Mouse (Mus musculus): ENCODE measurements around the gene Ppid. TPM values are rescaled to one million over a fixed set of nuclear protein-coding genes. Genes with fewer than 3 reads are reported as not detected.

The Ppid gene
- polyA plus RNA-seq, 1 experiment: 40.5 TPM

DNA sequence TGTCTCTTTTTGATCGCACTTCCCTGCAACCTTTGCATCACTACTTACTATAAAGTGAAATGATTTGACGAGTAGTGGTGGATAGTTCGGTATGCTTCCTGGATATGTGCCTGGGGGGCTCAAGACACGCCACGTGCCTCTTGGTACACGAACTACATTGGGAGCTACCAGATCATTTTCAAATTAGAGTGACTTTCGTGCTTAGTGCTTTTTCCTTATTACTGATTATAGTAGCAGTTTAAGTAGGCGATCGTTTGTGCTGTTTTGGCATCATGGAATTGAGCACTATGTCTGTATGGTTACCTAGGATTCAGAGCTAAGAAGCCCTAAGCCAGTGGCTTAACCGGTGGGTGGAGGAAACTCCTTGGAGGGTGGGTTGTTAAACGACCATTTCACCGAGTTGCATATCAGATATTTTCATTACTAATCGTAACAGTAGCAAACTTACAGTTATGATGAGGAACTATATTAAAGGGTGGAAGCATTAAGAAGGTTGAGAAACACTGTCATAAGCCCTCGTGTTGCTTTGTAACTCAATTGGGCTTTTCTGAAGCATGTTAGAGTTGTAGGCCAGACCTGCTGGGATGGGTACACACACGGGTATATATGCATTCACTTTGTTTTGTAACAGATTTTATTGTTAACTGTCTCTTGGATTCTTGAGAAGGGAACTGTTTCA is 790 bp downstream of the Ppid start:
- TF ChIP-seq GATA1 (IDR thresholded peaks at IDR 0.05; ENCODE audit: low read length): no peak

DNA sequence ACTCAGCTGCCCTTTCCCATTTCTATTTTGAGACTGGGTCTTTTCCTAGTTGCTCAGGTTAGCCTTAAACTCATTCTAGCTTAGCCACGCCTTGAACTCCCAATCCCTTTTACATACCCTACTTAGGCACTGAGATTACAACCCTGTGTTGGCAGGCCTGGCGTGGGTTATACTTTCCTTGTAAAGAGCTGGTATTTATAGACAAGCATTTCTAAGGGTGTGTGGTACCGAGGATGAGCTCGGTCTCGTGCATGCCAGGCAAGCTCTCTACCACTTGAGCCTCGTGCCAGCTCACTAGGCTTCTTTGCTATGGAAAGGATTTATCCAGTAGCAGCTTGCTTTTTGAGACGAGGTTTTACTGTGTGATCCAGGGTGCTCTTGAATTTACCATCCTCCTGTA is 4.3 kb downstream of the Ppid start:
- TF ChIP-seq GATA1 (IDR thresholded peaks at IDR 0.05; ENCODE audit: low read length): no peak

DNA sequence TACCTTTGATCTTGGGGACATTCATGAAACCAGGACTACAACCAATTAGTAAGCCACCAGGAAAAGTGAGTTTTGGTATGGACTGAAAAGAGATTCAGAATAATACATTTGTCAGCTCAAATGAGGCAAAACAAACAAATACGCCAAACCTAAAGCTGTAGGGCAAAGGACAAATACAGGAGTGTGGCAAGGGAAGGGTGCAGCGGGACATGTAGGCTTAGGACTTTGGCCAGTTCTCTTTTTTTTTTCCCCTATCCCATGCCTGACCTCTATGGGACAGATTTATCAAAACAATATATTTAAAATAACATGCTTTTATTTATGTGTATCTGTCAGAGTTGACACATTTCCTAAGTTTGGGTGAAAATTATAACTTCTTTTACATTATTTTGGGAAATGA is 18.7 kb downstream of the Ppid start:
- TF ChIP-seq GATA1 (IDR thresholded peaks at IDR 0.05; ENCODE audit: low read length): no peak

DNA sequence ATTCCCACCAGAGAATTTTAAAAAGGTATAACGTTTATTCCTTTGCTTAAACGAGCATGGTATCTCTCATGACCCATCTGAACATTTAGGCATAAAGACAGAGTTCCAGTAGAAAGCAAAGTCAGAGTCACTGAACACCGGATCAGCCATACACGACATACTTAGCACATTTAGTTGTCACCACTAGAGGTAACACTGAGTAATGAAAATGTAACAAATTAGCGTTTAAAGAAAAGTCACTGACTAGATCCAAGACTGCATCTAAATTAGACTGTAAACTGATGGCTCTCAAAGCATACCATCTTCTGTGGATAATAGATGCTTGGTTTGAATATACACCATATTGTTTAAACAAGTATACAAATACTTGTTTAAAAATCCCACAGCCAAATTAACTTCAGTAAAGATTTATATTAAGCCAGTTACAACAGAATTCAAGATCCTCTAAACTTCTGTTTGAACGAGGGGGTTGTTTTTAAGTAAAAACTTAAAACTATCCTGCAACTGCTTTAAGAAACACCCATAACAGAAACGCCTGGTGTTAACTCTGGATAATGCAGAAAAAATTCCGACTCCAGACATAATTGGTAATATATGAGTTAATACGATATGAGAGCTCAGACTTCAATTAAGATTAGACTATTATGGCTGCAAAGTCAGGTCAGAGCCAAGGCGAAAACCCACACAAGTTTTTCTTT is 36.5 kb downstream of the Ppid start:
- no peak for TF ChIP-seq GATA1 (IDR thresholded peaks at IDR 0.05; ENCODE audit: low read length)

DNA sequence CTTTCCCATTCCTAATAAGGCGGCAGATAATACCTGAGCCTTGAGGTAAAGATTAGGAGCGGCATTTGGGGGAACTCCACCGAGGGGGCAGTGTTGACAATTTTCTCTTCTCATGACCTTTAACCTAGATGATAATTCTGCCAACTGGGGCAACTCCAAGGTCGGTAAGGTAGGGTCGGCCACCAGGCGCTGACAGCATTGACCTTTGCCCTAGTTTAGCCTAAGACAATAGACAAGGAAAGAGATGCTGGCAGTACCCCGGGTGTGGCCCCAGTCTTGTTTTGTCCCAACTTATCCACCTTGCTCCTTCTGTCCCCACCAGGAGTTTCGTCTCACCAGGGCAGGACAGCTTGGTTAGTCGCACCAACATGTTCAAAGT is 37.0 kb downstream of the Ppid start:
- no peak for TF ChIP-seq GATA1 (IDR thresholded peaks at IDR 0.05; ENCODE audit: low read length)

DNA sequence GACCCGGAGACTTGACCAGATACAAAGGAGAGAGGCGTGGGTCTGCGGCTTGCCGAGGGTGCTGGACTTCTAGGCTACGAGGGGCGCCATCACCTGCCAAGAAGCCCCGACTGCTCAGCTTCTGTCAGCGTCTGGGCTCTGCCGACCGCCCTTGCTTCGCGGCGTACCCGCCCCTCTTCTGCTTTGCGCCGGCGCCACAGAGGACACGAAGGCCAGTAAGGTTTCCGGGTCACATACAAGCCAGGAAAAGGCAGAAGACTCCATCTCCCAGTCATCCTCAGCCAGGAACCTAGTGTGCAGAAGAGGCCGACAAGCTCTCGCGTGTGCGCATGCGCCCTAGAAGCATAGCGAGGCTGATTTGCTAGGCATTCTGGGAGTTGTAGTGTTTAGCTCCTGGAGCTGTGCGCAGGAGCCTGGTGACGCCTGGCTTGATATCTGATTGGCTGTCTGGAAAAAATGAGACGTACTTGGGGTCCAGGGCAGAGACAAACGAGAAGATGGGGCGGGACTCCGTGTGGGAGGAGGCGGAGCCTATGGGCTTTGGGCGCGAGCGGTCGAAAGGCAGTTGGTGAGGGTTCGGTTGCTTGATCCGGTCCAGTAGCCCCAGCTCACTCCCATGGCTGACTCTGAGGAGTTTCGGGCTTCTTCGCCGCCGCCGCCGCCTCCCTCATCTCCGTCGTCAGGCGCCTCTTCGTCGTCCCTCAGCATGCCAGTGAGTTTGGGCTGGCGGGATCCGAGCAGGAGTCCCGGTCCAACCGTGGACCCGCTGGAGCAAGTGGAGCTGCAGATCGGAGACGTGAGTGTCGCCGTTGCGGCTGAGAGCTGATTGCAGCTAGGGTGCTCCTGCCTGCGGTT is 37.6 kb downstream of the Ppid start, which contains the start of gene 4930579G24Rik:
4930579G24Rik (plus strand) TSS at position 519 of the 855 bp plus-strand sequence.
- no peak for TF ChIP-seq GATA1 (IDR thresholded peaks at IDR 0.05; ENCODE audit: low read length)

DNA sequence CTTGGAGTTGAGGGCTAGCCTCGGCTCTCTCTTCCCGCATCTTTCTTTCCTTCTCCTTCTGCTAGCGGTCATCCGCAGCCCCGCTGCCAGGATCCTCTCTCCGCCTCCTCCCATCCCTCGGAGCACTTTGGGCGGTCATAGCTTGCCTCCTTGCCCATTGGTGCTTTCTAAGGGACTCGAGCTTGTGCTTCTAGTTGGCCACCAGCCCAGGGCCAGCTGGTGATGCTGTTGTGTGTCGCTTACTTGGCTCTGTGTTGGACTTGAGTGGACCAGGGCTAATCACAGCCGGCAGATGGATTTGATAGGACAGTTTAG is 38.2 kb downstream of the Ppid start, which contains the start of gene Etfdh:
Etfdh (minus strand) TSS at position 85 of the 315 bp plus-strand sequence.
- no peak for TF ChIP-seq GATA1 (IDR thresholded peaks at IDR 0.05; ENCODE audit: low read length)

DNA sequence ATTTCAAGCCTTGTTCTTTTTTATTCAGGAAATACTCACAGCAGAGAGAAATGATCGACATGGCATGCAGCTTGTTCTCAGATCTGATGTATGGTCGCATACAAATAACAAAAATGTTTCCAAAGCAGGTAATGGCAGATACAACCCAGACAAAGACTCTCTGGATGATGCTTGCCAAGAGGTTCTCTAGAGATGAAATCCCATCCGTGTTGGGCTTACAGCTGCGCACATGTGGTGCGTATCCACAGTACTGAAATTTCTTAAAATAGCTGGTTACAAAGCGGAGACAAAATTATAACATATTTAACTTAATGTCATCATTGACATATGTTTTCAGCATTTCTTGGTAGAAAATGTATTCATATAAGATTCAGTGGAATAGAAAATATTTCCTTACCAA is 61.0 kb downstream of the Ppid start:
- TF ChIP-seq GATA1 (IDR thresholded peaks at IDR 0.05; ENCODE audit: low read length): no peak

Other genes starting within 250 kb of the Ppid start
- 2.1 and 2.2 TPM in 2 replicates for gene Fnip2, start 23.5 kb upstream of the Ppid start, polyA plus RNA-seq (2012)
- 3.0 and 3.3 TPM in 2 replicates for gene 4930579G24Rik, start 37.7 kb downstream of the Ppid start, polyA plus RNA-seq (2012)
- 13.7 and 21.7 TPM in 2 replicates for gene Etfdh, start 38.2 kb downstream of the Ppid start, polyA plus RNA-seq (2012)
- not detected in 2 replicates for gene Rxfp1, start 146.5 kb downstream of the Ppid start, polyA plus RNA-seq (2012)

All from G1E-ER4 (cell line).